Mouse (Mus musculus): ENCODE results near the gene Dnaaf2.
A peak's percentile ranks its signal among the peaks of the same experiment; 100 is the strongest.

- TF ChIP-seq CTCF (IDR thresholded peaks at IDR 0.05; ENCODE audit: insufficient read depth, low read depth, low read length) (no peak), POLR2A (IDR thresholded peaks at IDR 0.05; ENCODE audit: insufficient read depth, low read depth, low read length) (peak; percentile 96)
These were observed 14.5 kb downstream of the Dnaaf2 start, which contains the start of the genes Rpl36al and Mgat2 for GRCm38 (mm10) chr12:69183583-69184308.

Measured in olfactory bulb, adult 2 months (tissue).